Mouse (Mus musculus): ENCODE results near the gene Prkar1b. TPM values are rescaled to one million over a fixed set of nuclear protein-coding genes. Genes with fewer than 3 reads are reported as not detected.

Prkar1b gene
- polyA plus RNA-seq, 1 experiment from 2014 or later: 8.4 TPM

- Histone ChIP-seq H3K4me1 (ENCODE audit: control insufficient read depth, insufficient read depth, low read length) (peaks cover 51% of the 10 kb centered on the region), H3K27ac (ENCODE audit: low read length) (no peak overlapping the region), H3K9ac (ENCODE audit: low read length) (no peak overlapping the region), H3K27me3 (ENCODE audit: control insufficient read depth, insufficient read depth, low read length) (peaks cover 9% of the 10 kb centered on the region; the same call in 1 of the 2 replicates), H3K4me2 (ENCODE audit: low read depth, low read length) (0 out of 2 replicates have a peak overlapping the region, but pooled peaks have one; percentile 13), H3K4me3 (ENCODE audit: low read length) (no peak overlapping the region), H3K9me3 (replicated peaks; ENCODE audit: control insufficient read depth, low read length) (no peaks in the 10 kb centered on the region), H3K36me3 (ENCODE audit: control insufficient read depth, insufficient read depth) (peaks cover 22% of the 10 kb centered on the region)
- no peak for ATAC-seq (replicated peaks; ENCODE audit: extremely low read depth, insufficient read depth, low FRiP score)
- 43% methylated on average over 7 of the region's 7 CpGs for WGBS
Measured at GRCm38 (mm10) chr5:138990659-138991380, 159.0 kb downstream of the Prkar1b start.

GRCm38 (mm10) chr5:138989567-138989966 is 160.2 kb downstream of the Prkar1b start:
- no peaks in the 10 kb centered on the region for H3K9me3 ChIP-seq (replicated peaks; ENCODE audit: control insufficient read depth, low read length)
- WGBS: 73% methylated on average over 6 of the region's 6 CpGs
- no peak overlapping the region for H3K4me2 ChIP-seq (ENCODE audit: low read depth, low read length)
- peaks cover 31% of the 10 kb centered on the region for H3K36me3 ChIP-seq (ENCODE audit: control insufficient read depth, insufficient read depth)
- H3K9ac ChIP-seq (ENCODE audit: low read length): no peak overlapping the region
- ATAC-seq (replicated peaks; ENCODE audit: extremely low read depth, insufficient read depth, low FRiP score): no peak
- peak overlapping the region; percentile 80; the same call in 1 of the 2 replicates for H3K27ac ChIP-seq (ENCODE audit: low read length)
- H3K4me1 ChIP-seq (ENCODE audit: control insufficient read depth, insufficient read depth, low read length): peaks cover 51% of the 10 kb centered on the region
- peaks cover 9% of the 10 kb centered on the region; the same call in 1 of the 2 replicates for H3K27me3 ChIP-seq (ENCODE audit: control insufficient read depth, insufficient read depth, low read length)
- H3K4me3 ChIP-seq (ENCODE audit: low read length): no peak overlapping the region

DNA sequence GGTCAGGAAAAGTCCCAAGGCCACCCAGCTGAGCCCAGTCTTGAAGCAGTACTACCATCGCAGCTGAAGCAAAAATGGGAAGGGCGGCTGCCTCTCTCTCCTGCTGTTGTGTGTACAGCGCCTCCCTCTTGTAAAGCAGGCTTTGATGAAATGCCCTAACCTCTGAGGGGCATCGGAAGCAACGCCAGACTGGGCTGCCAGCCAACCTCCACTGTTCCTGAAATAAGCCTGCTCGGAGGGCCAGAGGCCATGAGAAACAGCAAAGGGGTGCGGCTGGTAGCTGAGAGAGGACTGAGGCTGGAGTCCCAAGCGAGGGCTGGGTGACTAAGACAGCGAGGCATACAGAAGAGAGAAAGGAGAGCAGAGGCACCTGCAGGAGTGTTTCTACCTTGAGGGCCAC is 161.0 kb downstream of the Prkar1b start:
- 15% methylated on average over 9 of the region's 9 CpGs for WGBS
- H3K4me3 ChIP-seq (ENCODE audit: low read length): no peak overlapping the region
- H3K9me3 ChIP-seq (replicated peaks; ENCODE audit: control insufficient read depth, low read length): no peaks in the 10 kb centered on the region
- peaks cover 9% of the 10 kb centered on the region; the same call in 1 of the 2 replicates for H3K27me3 ChIP-seq (ENCODE audit: control insufficient read depth, insufficient read depth, low read length)
- H3K36me3 ChIP-seq (ENCODE audit: control insufficient read depth, insufficient read depth): peaks cover 37% of the 10 kb centered on the region
- H3K27ac ChIP-seq (ENCODE audit: low read length): peak overlapping the region; percentile 83
- H3K9ac ChIP-seq (ENCODE audit: low read length): peak overlapping the region; percentile 59
- H3K4me1 ChIP-seq (ENCODE audit: control insufficient read depth, insufficient read depth, low read length): peaks cover 51% of the 10 kb centered on the region
- ATAC-seq (replicated peaks; ENCODE audit: extremely low read depth, insufficient read depth, low FRiP score): peak; percentile 68
- H3K4me2 ChIP-seq (ENCODE audit: low read depth, low read length): peak overlapping the region; percentile 38

GRCm38 (mm10) chr5:138987994-138988393 is 161.8 kb downstream of the Prkar1b start:
- peak overlapping the region; percentile 59 for H3K9ac ChIP-seq (ENCODE audit: low read length)
- H3K9me3 ChIP-seq (replicated peaks; ENCODE audit: control insufficient read depth, low read length): no peaks in the 10 kb centered on the region
- peak overlapping the region; percentile 83 for H3K27ac ChIP-seq (ENCODE audit: low read length)
- no peak for ATAC-seq (replicated peaks; ENCODE audit: extremely low read depth, insufficient read depth, low FRiP score)
- peaks cover 5% of the 10 kb centered on the region; the same call in 1 of the 2 replicates for H3K27me3 ChIP-seq (ENCODE audit: control insufficient read depth, insufficient read depth, low read length)
- no peak overlapping the region for H3K4me2 ChIP-seq (ENCODE audit: low read depth, low read length)
- 63% methylated on average over 10 of the region's 10 CpGs for WGBS
- H3K4me3 ChIP-seq (ENCODE audit: low read length): no peak overlapping the region
- peaks cover 51% of the 10 kb centered on the region for H3K4me1 ChIP-seq (ENCODE audit: control insufficient read depth, insufficient read depth, low read length)
- H3K36me3 ChIP-seq (ENCODE audit: control insufficient read depth, insufficient read depth): peaks cover 40% of the 10 kb centered on the region

DNA sequence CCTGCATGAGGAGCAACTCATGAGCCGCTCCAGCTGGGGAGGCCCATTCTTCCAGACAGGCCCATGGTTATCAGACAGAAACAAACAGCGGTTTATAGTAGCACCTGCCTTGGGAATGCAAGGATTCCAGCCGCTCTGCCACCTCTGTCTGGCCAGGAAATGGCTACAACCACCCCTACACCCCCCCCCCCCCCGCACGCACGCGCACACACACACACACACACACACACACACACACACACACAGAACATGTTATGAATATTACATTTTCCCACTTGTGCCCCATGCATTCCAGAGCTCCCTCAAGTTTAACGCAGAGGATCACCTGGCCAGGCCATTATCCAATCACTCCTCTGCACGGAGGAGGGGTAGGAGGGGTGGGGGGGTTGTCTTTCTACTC is 167.9 kb downstream of the Prkar1b start:
- Histone ChIP-seq H3K4me3 (ENCODE audit: low read length) (no peak overlapping the region), H3K9ac (ENCODE audit: low read length) (no peak overlapping the region), H3K27me3 (ENCODE audit: control insufficient read depth, insufficient read depth, low read length) (no peaks in the 10 kb centered on the region), H3K9me3 (replicated peaks; ENCODE audit: control insufficient read depth, low read length) (no peaks in the 10 kb centered on the region), H3K4me2 (ENCODE audit: low read depth, low read length) (no peak overlapping the region), H3K36me3 (ENCODE audit: control insufficient read depth, insufficient read depth) (peaks cover 37% of the 10 kb centered on the region), H3K4me1 (ENCODE audit: control insufficient read depth, insufficient read depth, low read length) (peaks cover 15% of the 10 kb centered on the region), H3K27ac (ENCODE audit: low read length) (no peak overlapping the region)
- 67% methylated on average over 5 of the region's 9 CpGs for WGBS
- ATAC-seq (replicated peaks; ENCODE audit: extremely low read depth, insufficient read depth, low FRiP score): no peak

- ATAC-seq (replicated peaks; ENCODE audit: extremely low read depth, insufficient read depth, low FRiP score): no peak
- H3K4me2 ChIP-seq (ENCODE audit: low read depth, low read length): no peak overlapping the region
- no peak overlapping the region for H3K9ac ChIP-seq (ENCODE audit: low read length)
- H3K27me3 ChIP-seq (ENCODE audit: control insufficient read depth, insufficient read depth, low read length): no peaks in the 10 kb centered on the region
- no peak overlapping the region for H3K27ac ChIP-seq (ENCODE audit: low read length)
- peaks cover 15% of the 10 kb centered on the region for H3K4me1 ChIP-seq (ENCODE audit: control insufficient read depth, insufficient read depth, low read length)
- no peaks in the 10 kb centered on the region for H3K9me3 ChIP-seq (replicated peaks; ENCODE audit: control insufficient read depth, low read length)
- H3K36me3 ChIP-seq (ENCODE audit: control insufficient read depth, insufficient read depth): peaks cover 27% of the 10 kb centered on the region
- 81% methylated on average over 9 of the region's 9 CpGs for WGBS
- H3K4me3 ChIP-seq (ENCODE audit: low read length): no peak overlapping the region
Measured at GRCm38 (mm10) chr5:138980608-138981007, 169.2 kb downstream of the Prkar1b start.

DNA sequence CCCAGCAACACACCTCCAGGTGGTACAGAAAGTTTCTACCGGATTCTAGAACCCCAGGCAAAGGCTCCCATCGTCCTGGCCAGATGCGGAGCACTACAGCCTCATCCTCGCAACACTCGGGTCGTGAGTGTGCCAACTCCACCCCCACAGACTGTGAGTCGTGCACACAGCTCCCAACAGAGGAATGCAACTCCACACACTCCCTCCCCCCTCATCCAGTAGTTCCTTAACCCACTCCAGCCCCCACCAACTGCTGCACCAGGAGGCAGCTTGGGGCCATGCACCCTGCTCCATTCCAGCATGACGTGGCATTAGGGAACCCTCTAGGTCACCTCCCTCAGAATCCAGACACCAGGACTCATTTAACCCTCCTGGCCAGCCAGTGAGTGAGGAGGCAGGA is 170.0 kb downstream of the Prkar1b start:
- 46% methylated on average over 8 of the region's 8 CpGs for WGBS
- Histone ChIP-seq H3K4me2 (ENCODE audit: low read depth, low read length) (no peak overlapping the region), H3K9ac (ENCODE audit: low read length) (no peak overlapping the region), H3K4me1 (ENCODE audit: control insufficient read depth, insufficient read depth, low read length) (peaks cover 15% of the 10 kb centered on the region), H3K9me3 (replicated peaks; ENCODE audit: control insufficient read depth, low read length) (no peaks in the 10 kb centered on the region), H3K4me3 (ENCODE audit: low read length) (no peak overlapping the region), H3K27me3 (ENCODE audit: control insufficient read depth, insufficient read depth, low read length) (no peaks in the 10 kb centered on the region), H3K27ac (ENCODE audit: low read length) (no peak overlapping the region), H3K36me3 (ENCODE audit: control insufficient read depth, insufficient read depth) (peaks cover 23% of the 10 kb centered on the region)
- ATAC-seq (replicated peaks; ENCODE audit: extremely low read depth, insufficient read depth, low FRiP score): peak; percentile 49

DNA sequence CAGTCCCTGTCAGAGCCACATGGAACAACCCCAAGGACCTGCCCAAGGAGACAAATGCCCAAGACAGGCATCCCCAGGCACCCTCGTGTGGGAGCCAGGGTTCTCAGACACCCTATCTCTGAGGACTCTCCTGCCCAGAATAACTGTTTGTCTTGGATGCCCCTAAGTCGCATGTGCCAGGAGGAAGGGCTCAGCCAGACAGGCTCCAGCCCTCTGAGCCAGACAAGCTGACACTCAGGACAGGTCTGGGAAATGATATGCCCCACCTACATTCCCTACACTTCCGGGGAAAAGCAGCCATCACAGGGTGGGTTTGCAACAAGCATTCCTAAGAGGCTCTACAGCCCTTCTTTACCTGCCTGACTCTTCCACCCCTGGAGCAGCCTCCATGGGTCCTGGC is 172.0 kb downstream of the Prkar1b start:
- Histone ChIP-seq H3K9me3 (replicated peaks; ENCODE audit: control insufficient read depth, low read length) (no peaks in the 10 kb centered on the region), H3K36me3 (ENCODE audit: control insufficient read depth, insufficient read depth) (peaks cover 12% of the 10 kb centered on the region), H3K4me1 (ENCODE audit: control insufficient read depth, insufficient read depth, low read length) (peaks cover 22% of the 10 kb centered on the region), H3K4me3 (ENCODE audit: low read length) (no peak overlapping the region), H3K4me2 (ENCODE audit: low read depth, low read length) (no peak overlapping the region), H3K9ac (ENCODE audit: low read length) (no peak overlapping the region), H3K27ac (ENCODE audit: low read length) (0 out of 2 replicates have a peak overlapping the region, but pooled peaks have one; percentile 16), H3K27me3 (ENCODE audit: control insufficient read depth, insufficient read depth, low read length) (no peaks in the 10 kb centered on the region)
- WGBS: 27% methylated on average over 3 of the region's 3 CpGs
- 0 out of 2 replicates have a peak, but pooled peaks have one; percentile 15 for ATAC-seq (replicated peaks; ENCODE audit: extremely low read depth, insufficient read depth, low FRiP score)

DNA sequence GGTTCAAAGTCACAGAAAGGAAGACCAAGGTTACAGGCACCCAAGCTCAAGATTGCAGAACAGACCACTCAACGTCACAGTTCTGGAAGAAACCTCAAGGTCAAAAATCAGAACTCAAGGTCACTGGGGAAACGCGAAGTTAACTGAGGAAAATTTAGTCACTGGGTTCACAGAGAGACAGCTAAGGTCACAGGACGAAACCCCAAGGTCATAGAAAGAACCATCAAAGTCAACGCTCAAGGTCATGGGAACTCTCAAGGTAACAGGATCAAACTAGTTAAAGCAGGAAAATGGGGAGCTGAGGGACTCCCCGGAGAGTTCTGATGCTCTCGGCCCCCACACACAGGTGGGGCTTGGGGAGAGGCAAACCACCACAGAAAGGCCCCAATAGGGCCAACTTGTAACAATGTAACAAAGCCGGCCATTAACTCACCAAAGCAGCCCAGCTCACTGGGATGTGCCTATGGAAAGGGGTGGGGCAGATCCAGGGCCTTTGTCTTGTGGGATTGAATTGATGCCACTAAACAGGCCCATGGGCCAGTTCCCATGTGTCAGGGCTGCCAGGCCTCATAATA is 174.8 kb downstream of the Prkar1b start:
- no peak overlapping the region for H3K4me3 ChIP-seq (ENCODE audit: low read length)
- peaks cover 8% of the 10 kb centered on the region for H3K36me3 ChIP-seq (ENCODE audit: control insufficient read depth, insufficient read depth)
- peaks cover 23% of the 10 kb centered on the region for H3K4me1 ChIP-seq (ENCODE audit: control insufficient read depth, insufficient read depth, low read length)
- 91% methylated on average over 8 of the region's 8 CpGs for WGBS
- H3K9ac ChIP-seq (ENCODE audit: low read length): no peak overlapping the region
- H3K27ac ChIP-seq (ENCODE audit: low read length): peak overlapping the region; percentile 64
- H3K27me3 ChIP-seq (ENCODE audit: control insufficient read depth, insufficient read depth, low read length): no peaks in the 10 kb centered on the region
- ATAC-seq (replicated peaks; ENCODE audit: extremely low read depth, insufficient read depth, low FRiP score): no peak
- H3K4me2 ChIP-seq (ENCODE audit: low read depth, low read length): no peak overlapping the region
- no peaks in the 10 kb centered on the region for H3K9me3 ChIP-seq (replicated peaks; ENCODE audit: control insufficient read depth, low read length)
